Mouse (Mus musculus) heart, adult 2 months (tissue): Measurements from ENCODE around the gene Plxna2. TPM values are rescaled to one million over a fixed set of nuclear protein-coding genes. Genes with fewer than 3 reads are reported as not detected.
A peak's percentile ranks its signal among the peaks of the same experiment; 100 is the strongest.

Experiments
- DNase-seq, 2 experiments: peaks; one replicate each; pipeline ENCODE4 v3.0.0; 2021
- H3K27ac ChIP-seq: fragments of 200-600 bp; 2 replicates; pipeline ENCODE4 v1.8.1; 2022
- H3K27me3 ChIP-seq: fragments of 200-500 bp; 2 replicates; pipeline ENCODE4 v1.6.1; 2012; ENCODE audit warnings: mild to moderate bottlenecking, low read length, inconsistent platforms, mixed read lengths; ENCODE audit not compliant: control insufficient read depth, insufficient read depth
- H3K36me3 ChIP-seq: fragments of 200-500 bp; 2 replicates; pipeline ENCODE4 v1.6.1; 2012; ENCODE audit warnings: low read length, inconsistent platforms; ENCODE audit not compliant: control insufficient read depth, insufficient read depth
- H3K4me1 ChIP-seq: fragments of 200-500 bp; 2 replicates; pipeline ENCODE4 v1.6.1; 2011; ENCODE audit warnings: low read length; ENCODE audit not compliant: control insufficient read depth, insufficient read depth
- H3K4me3 ChIP-seq: fragments of 200-600 bp; 2 replicates; pipeline ENCODE4 v1.8.1; 2022
- H3K79me2 ChIP-seq: fragments of 200-500 bp; replicated peaks from 2 replicates; pipeline ENCODE4 v1.6.1; 2012; ENCODE audit warnings: mild to moderate bottlenecking, inconsistent platforms, low read length, moderate library complexity, mixed read lengths; ENCODE audit not compliant: control insufficient read depth, insufficient read depth
- H3K9ac ChIP-seq: fragments of 200-500 bp; 2 replicates; pipeline ENCODE4 v1.6.1; 2012; ENCODE audit warnings: low read depth, mild to moderate bottlenecking, control low read depth, inconsistent platforms, low read length, mixed read lengths
- CTCF ChIP-seq: fragments of 200-600 bp; IDR thresholded peaks from 2 replicates; pipeline ENCODE4 v1.8.1; 2022; ENCODE audit warnings: antibody characterized with exemption, mild to moderate bottlenecking, moderate library complexity
- EP300 ChIP-seq: fragments of 200-500 bp; IDR thresholded peaks from 2 replicates; pipeline ENCODE4 v1.6.1; 2011; ENCODE audit warnings: low read depth, low read length, control low read depth; ENCODE audit not compliant: insufficient read depth
- POLR2A ChIP-seq: fragments of 200-500 bp; IDR thresholded peaks from 2 replicates; pipeline ENCODE4 v1.6.1; 2011; ENCODE audit warnings: mild to moderate bottlenecking, low read depth, low read length, control low read depth; ENCODE audit not compliant: insufficient read depth
- WGBS: fragments of 180-500 bp; shearing (Covaris S2); methylation state at CpG from one replicate; pipeline ENCODE4 v1.1.7; 2018; 5-methylcytosine and 5-hydroxymethylcytosine counted together
- intact Hi-C: fragments of 180-260 bp; cut with DNase I; formaldehyde crosslinking; loops from one replicate; pipeline ENCODE4 v1.15.1; 2025
- polyA plus RNA-seq: library from polyadenylated mRNA; depleted of rRNA; stranded (reverse); fragments of >200 nt; gene quantifications from 2 replicates; pipeline ENCODE4 v1.2.3, GENCODE M21; 2012
- total RNA-seq, 2 experiments: library from RNA; stranded (reverse); gene quantifications; 2 replicates each; pipeline ENCODE4 v1.2.3; 2021

The Plxna2 gene
- total and polyA plus RNA-seq, 3 experiments, result 9.8 to 30.6 (median 22.6) TPM

- intact Hi-C loops, result no loop called here
- DNase-seq, result no peak
- H3K4me1 ChIP-seq, result no peaks in the 10 kb centered on the region
- no peaks in the 10 kb centered on the region for H3K27me3 ChIP-seq
- H3K4me3 ChIP-seq, result no peak overlapping the region
- H3K79me2 ChIP-seq, result no peaks in the 10 kb centered on the region; the same call in 1 of the 2 replicates
- TF ChIP-seq POLR2A (no peak), EP300 (no peak), CTCF (no peak)
- peaks cover 3% of the 10 kb centered on the region for H3K36me3 ChIP-seq
- H3K9ac ChIP-seq, result no peak overlapping the region
- H3K27ac ChIP-seq, result no peak overlapping the region
These were observed 180.5 kb downstream of the Plxna2 start for GRCm38 (mm10) chr1:194798511-194798910.

GRCm38 (mm10) chr1:194808261-194808660, 190.2 kb downstream of the Plxna2 start:
- peak; percentile 34 to 61 for DNase-seq
- Histone ChIP-seq H3K4me3 (no peak overlapping the region), H3K27ac (peak overlapping the region; percentile 7; the same call in 1 of the 2 replicates), H3K79me2 (no peaks in the 10 kb centered on the region), H3K27me3 (no peaks in the 10 kb centered on the region), H3K36me3 (peaks cover 4% of the 10 kb centered on the region; the same call in 1 of the 2 replicates), H3K9ac (no peak overlapping the region), H3K4me1 (no peaks in the 10 kb centered on the region; the same call in 1 of the 2 replicates)
- intact Hi-C loops, result loop anchor here (5.0 kb wide), 1 partner anchor 51 kb away; no protein-coding TSS in a partner anchor
- TF ChIP-seq EP300, result no peak

- H3K27me3 ChIP-seq, result no peaks in the 10 kb centered on the region
- DNase-seq, result peak in 1 of 2 experiments; percentile 13
- no peaks in the 10 kb centered on the region; the same call in 1 of the 2 replicates for H3K4me1 ChIP-seq
- TF ChIP-seq CTCF, result no peak
- no peak for TF ChIP-seq POLR2A
- TF ChIP-seq EP300, result no peak
- H3K79me2 ChIP-seq, result no peaks in the 10 kb centered on the region
- intact Hi-C loops, result loop anchor here (5.0 kb wide), 1 partner anchor 51 kb away; no protein-coding TSS in a partner anchor
- peak overlapping the region; percentile 7; the same call in 1 of the 2 replicates for H3K27ac ChIP-seq
- H3K36me3 ChIP-seq, result peaks cover 4% of the 10 kb centered on the region; the same call in 1 of the 2 replicates
- H3K4me3 ChIP-seq, result no peak overlapping the region
- no peak overlapping the region for H3K9ac ChIP-seq
These were observed 190.7 kb downstream of the Plxna2 start for GRCm38 (mm10) chr1:194808681-194809080.

- H3K9ac ChIP-seq, result no peak overlapping the region
- DNase-seq, result no peak
- no peaks in the 10 kb centered on the region; the same call in 1 of the 2 replicates for H3K4me1 ChIP-seq
- H3K4me3 ChIP-seq, result no peak overlapping the region
- TF ChIP-seq POLR2A (no peak), CTCF (no peak), EP300 (no peak)
- peaks cover 4% of the 10 kb centered on the region; the same call in 1 of the 2 replicates for H3K36me3 ChIP-seq
- no peaks in the 10 kb centered on the region for H3K79me2 ChIP-seq
- H3K27me3 ChIP-seq, result no peaks in the 10 kb centered on the region
- no peak overlapping the region for H3K27ac ChIP-seq
- intact Hi-C loops, result loop anchor here (5.0 kb wide), 1 partner anchor 52 kb away; no protein-coding TSS in a partner anchor
These were observed 191.6 kb downstream of the Plxna2 start for GRCm38 (mm10) chr1:194809600-194809999.

GRCm38 (mm10) chr1:194814187-194814586, 196.2 kb downstream of the Plxna2 start:
- WGBS, result 72% methylated on average over 5 of the region's 5 CpGs
- Histone ChIP-seq H3K36me3 (peaks cover 3% of the 10 kb centered on the region; the same call in 1 of the 2 replicates), H3K27me3 (no peaks in the 10 kb centered on the region), H3K9ac (no peak overlapping the region), H3K4me1 (peaks cover 2% of the 10 kb centered on the region), H3K4me3 (no peak overlapping the region), H3K27ac (no peak overlapping the region), H3K79me2 (no peaks in the 10 kb centered on the region)
- DNase-seq, result no peak
- intact Hi-C loops, result no loop called here
- TF ChIP-seq POLR2A (no peak), EP300 (no peak), CTCF (no peak)

GRCm38 (mm10) chr1:194815547-194815946, 197.5 kb downstream of the Plxna2 start:
- Histone ChIP-seq H3K9ac (0 out of 2 replicates have a peak overlapping the region, but pooled peaks have one; percentile 8), H3K4me1 (peaks cover 2% of the 10 kb centered on the region), H3K27me3 (no peaks in the 10 kb centered on the region), H3K36me3 (peaks cover 3% of the 10 kb centered on the region), H3K27ac (peak overlapping the region; percentile 51; the same call in 1 of the 2 replicates), H3K4me3 (no peak overlapping the region), H3K79me2 (no peaks in the 10 kb centered on the region)
- TF ChIP-seq CTCF, result no peak
- peak; percentile 23 to 41 for DNase-seq
- WGBS, result 34% methylated on average over 1 of the region's 1 CpGs
- intact Hi-C loops, result loop anchor here (5.0 kb wide), 1 partner anchor 63 kb away; no protein-coding TSS in a partner anchor
